Mouse (Mus musculus): Measurements from ENCODE around the gene Pdcd2l. TPM values are rescaled to one million over a fixed set of nuclear protein-coding genes. Genes with fewer than 3 reads are reported as not detected.
A peak's percentile ranks its signal among the peaks of the same experiment; 100 is the strongest.
"Not testable (repeated sequence)": the region's sequence is repeated elsewhere in the genome, so short reads cannot be mapped to it uniquely, and the experiment has no call there.

The Pdcd2l gene
- polyA plus RNA-seq, 1 experiment from 2014 or later = 65.3 TPM

GRCm38 (mm10) chr7:34198346-34198745, 1.9 kb upstream of the Pdcd2l start:
- no peak overlapping the region for H3K27ac ChIP-seq (replicated peaks; ENCODE audit: low read depth, low read length)
- ATAC-seq (ENCODE audit: insufficient number of reproducible peaks, low FRiP score, low TSS enrichment, low read depth) (no peak), DNase-seq (ENCODE audit: low spot score) (no peak)
- no peaks in the 10 kb centered on the region for H3K4me1 ChIP-seq (ENCODE audit: control insufficient read depth, insufficient read depth, low read length)
- no peaks in the 10 kb centered on the region for H3K27me3 ChIP-seq (ENCODE audit: control insufficient read depth, insufficient read depth, low read length)
- H3K4me3 ChIP-seq (ENCODE audit: low read depth, low read length) = no peak overlapping the region
- 49% methylated on average over 3 of the region's 3 CpGs for WGBS
- H3K9ac ChIP-seq (ENCODE audit: low read length) = no peak overlapping the region
- peaks cover 11% of the 10 kb centered on the region for H3K36me3 ChIP-seq (ENCODE audit: control insufficient read depth, insufficient read depth, low read length)
- H3K4me2 ChIP-seq (ENCODE audit: low read depth, severe bottlenecking) = no peak overlapping the region
- no peaks in the 10 kb centered on the region for H3K9me3 ChIP-seq (ENCODE audit: control insufficient read depth, low read length)

- Histone ChIP-seq H3K4me1 (ENCODE audit: control insufficient read depth, insufficient read depth, low read length) (no peaks in the 10 kb centered on the region), H3K9me3 (ENCODE audit: control insufficient read depth, low read length) (no peaks in the 10 kb centered on the region), H3K4me2 (ENCODE audit: low read depth, severe bottlenecking) (peak overlapping the region; percentile 53), H3K27me3 (ENCODE audit: control insufficient read depth, insufficient read depth, low read length) (no peaks in the 10 kb centered on the region), H3K36me3 (ENCODE audit: control insufficient read depth, insufficient read depth, low read length) (0 out of 2 replicates have a peak, but pooled peaks cover 2% of the 10 kb centered on the region), H3K9ac (ENCODE audit: low read length) (peak overlapping the region; percentile 90), H3K4me3 (ENCODE audit: low read depth, low read length) (peak overlapping the region; percentile 98), H3K27ac (replicated peaks; ENCODE audit: low read depth, low read length) (no peak overlapping the region)
- DNase-seq (ENCODE audit: low spot score) (peak; percentile 20), ATAC-seq (ENCODE audit: insufficient number of reproducible peaks, low FRiP score, low TSS enrichment, low read depth) (no peak)
- 59% methylated on average over 3 of the region's 3 CpGs for WGBS
Observed at GRCm38 (mm10) chr7:34195632-34196031, 829 bp downstream of the Pdcd2l start.

- H3K27ac ChIP-seq (replicated peaks; ENCODE audit: low read depth, low read length) = no peak overlapping the region
- H3K9ac ChIP-seq (ENCODE audit: low read length) = no peak overlapping the region
- WGBS = 94% methylated on average over 6 of the region's 6 CpGs
- H3K4me3 ChIP-seq (ENCODE audit: low read depth, low read length) = no peak overlapping the region
- no peak overlapping the region for H3K4me2 ChIP-seq (ENCODE audit: low read depth, severe bottlenecking)
- ATAC-seq (ENCODE audit: insufficient number of reproducible peaks, low FRiP score, low TSS enrichment, low read depth) (no peak), DNase-seq (ENCODE audit: low spot score) (peak; percentile 16)
- no peaks in the 10 kb centered on the region for H3K9me3 ChIP-seq (ENCODE audit: control insufficient read depth, low read length)
- no peaks in the 10 kb centered on the region for H3K27me3 ChIP-seq (ENCODE audit: control insufficient read depth, insufficient read depth, low read length)
- H3K4me1 ChIP-seq (ENCODE audit: control insufficient read depth, insufficient read depth, low read length) = no peaks in the 10 kb centered on the region
- H3K36me3 ChIP-seq (ENCODE audit: control insufficient read depth, insufficient read depth, low read length) = peaks cover 10% of the 10 kb centered on the region; the same call in 1 of the 2 replicates
Observed at GRCm38 (mm10) chr7:34192825-34193224, 3.6 kb downstream of the Pdcd2l start.

- no peak for DNase-seq (ENCODE audit: low spot score)
- Histone ChIP-seq H3K4me3 (ENCODE audit: low read depth, low read length) (no peak overlapping the region), H3K4me2 (ENCODE audit: low read depth, severe bottlenecking) (no peak overlapping the region), H3K4me1 (ENCODE audit: control insufficient read depth, insufficient read depth, low read length) (no peaks in the 10 kb centered on the region), H3K9me3 (ENCODE audit: control insufficient read depth, low read length) (no peaks in the 10 kb centered on the region), H3K9ac (ENCODE audit: low read length) (no peak overlapping the region), H3K27me3 (ENCODE audit: control insufficient read depth, insufficient read depth, low read length) (no peaks in the 10 kb centered on the region), H3K27ac (replicated peaks; ENCODE audit: low read depth, low read length) (no peak overlapping the region), H3K36me3 (ENCODE audit: control insufficient read depth, insufficient read depth, low read length) (peaks cover 15% of the 10 kb centered on the region; the same call in 1 of the 2 replicates)
- no peak for ATAC-seq (ENCODE audit: insufficient number of reproducible peaks, low FRiP score, low TSS enrichment, low read depth)
- 91% methylated on average over 12 of the region's 12 CpGs for WGBS
Observed at GRCm38 (mm10) chr7:34189376-34189989, 7.0 kb downstream of the Pdcd2l start.

GRCm38 (mm10) chr7:34183794-34184193, 12.7 kb downstream of the Pdcd2l start:
- no peak overlapping the region for H3K9ac ChIP-seq (ENCODE audit: low read length)
- no peak overlapping the region for H3K4me2 ChIP-seq (ENCODE audit: low read depth, severe bottlenecking)
- H3K27ac ChIP-seq (replicated peaks; ENCODE audit: low read depth, low read length) = no peak overlapping the region
- DNase-seq (ENCODE audit: low spot score) = no peak
- H3K9me3 ChIP-seq (ENCODE audit: control insufficient read depth, low read length) = no peaks in the 10 kb centered on the region
- no peak overlapping the region for H3K4me3 ChIP-seq (ENCODE audit: low read depth, low read length)
- 84% methylated on average over 3 of the region's 3 CpGs for WGBS
- no peaks in the 10 kb centered on the region for H3K4me1 ChIP-seq (ENCODE audit: control insufficient read depth, insufficient read depth, low read length)
- H3K36me3 ChIP-seq (ENCODE audit: control insufficient read depth, insufficient read depth, low read length) = peaks cover 11% of the 10 kb centered on the region; the same call in 1 of the 2 replicates
- H3K27me3 ChIP-seq (ENCODE audit: control insufficient read depth, insufficient read depth, low read length) = no peaks in the 10 kb centered on the region
- ATAC-seq (ENCODE audit: insufficient number of reproducible peaks, low FRiP score, low TSS enrichment, low read depth) = no peak

- H3K4me3 ChIP-seq (ENCODE audit: low read depth, low read length) = no peak overlapping the region
- peaks cover 9% of the 10 kb centered on the region; the same call in 1 of the 2 replicates for H3K36me3 ChIP-seq (ENCODE audit: control insufficient read depth, insufficient read depth, low read length)
- ATAC-seq (ENCODE audit: insufficient number of reproducible peaks, low FRiP score, low TSS enrichment, low read depth) (0 out of 2 replicates have a peak, but pooled peaks have one; percentile 39), DNase-seq (ENCODE audit: low spot score) (peak; percentile 32)
- H3K4me1 ChIP-seq (ENCODE audit: control insufficient read depth, insufficient read depth, low read length) = no peaks in the 10 kb centered on the region
- H3K9ac ChIP-seq (ENCODE audit: low read length) = no peak overlapping the region
- H3K27me3 ChIP-seq (ENCODE audit: control insufficient read depth, insufficient read depth, low read length) = no peaks in the 10 kb centered on the region
- H3K4me2 ChIP-seq (ENCODE audit: low read depth, severe bottlenecking) = no peak overlapping the region
- no peaks in the 10 kb centered on the region for H3K9me3 ChIP-seq (ENCODE audit: control insufficient read depth, low read length)
- no peak overlapping the region for H3K27ac ChIP-seq (replicated peaks; ENCODE audit: low read depth, low read length)
- 88% methylated on average over 13 of the region's 13 CpGs for WGBS
Observed at GRCm38 (mm10) chr7:34183356-34183755, 13.1 kb downstream of the Pdcd2l start.

- WGBS = 84% methylated on average over 6 of the region's 6 CpGs
- H3K36me3 ChIP-seq (ENCODE audit: control insufficient read depth, insufficient read depth, low read length); ATAC-seq (ENCODE audit: insufficient number of reproducible peaks, low FRiP score, low TSS enrichment, low read depth): not testable (repeated sequence)
Observed at GRCm38 (mm10) chr7:34176241-34176640, 20.2 kb downstream of the Pdcd2l start.

GRCm38 (mm10) chr7:34172251-34172650, 24.2 kb downstream of the Pdcd2l start:
- Histone ChIP-seq H3K4me1 (ENCODE audit: control insufficient read depth, insufficient read depth, low read length) (no peaks in the 10 kb centered on the region), H3K4me2 (ENCODE audit: low read depth, severe bottlenecking) (no peak overlapping the region), H3K36me3 (ENCODE audit: control insufficient read depth, insufficient read depth, low read length) (no peaks in the 10 kb centered on the region), H3K27me3 (ENCODE audit: control insufficient read depth, insufficient read depth, low read length) (no peaks in the 10 kb centered on the region), H3K27ac (replicated peaks; ENCODE audit: low read depth, low read length) (no peak overlapping the region), H3K9ac (ENCODE audit: low read length) (no peak overlapping the region), H3K4me3 (ENCODE audit: low read depth, low read length) (no peak overlapping the region), H3K9me3 (ENCODE audit: control insufficient read depth, low read length) (no peaks in the 10 kb centered on the region)
- ATAC-seq (ENCODE audit: insufficient number of reproducible peaks, low FRiP score, low TSS enrichment, low read depth) (no peak), DNase-seq (ENCODE audit: low spot score) (no peak)
- WGBS = 77% methylated on average over 1 of the region's 1 CpGs

More at GRCm38 (mm10) chr7:34176241-34176640, 20.2 kb downstream of the Pdcd2l start:
- not testable (repeated sequence) for H3K4me3 ChIP-seq (ENCODE audit: low read depth, low read length); H3K27me3 ChIP-seq (ENCODE audit: control insufficient read depth, insufficient read depth, low read length); H3K4me2 ChIP-seq (ENCODE audit: low read depth, severe bottlenecking); DNase-seq (ENCODE audit: low spot score); H3K9ac ChIP-seq (ENCODE audit: low read length); H3K27ac ChIP-seq (replicated peaks; ENCODE audit: low read depth, low read length); H3K4me1 ChIP-seq (ENCODE audit: control insufficient read depth, insufficient read depth, low read length); H3K9me3 ChIP-seq (ENCODE audit: control insufficient read depth, low read length)

All from limb, embryonic 11.5 days (tissue).